Mouse (Mus musculus): ENCODE measurements around the gene Zcwpw1. TPM values are rescaled to one million over a fixed set of nuclear protein-coding genes. Genes with fewer than 3 reads are reported as not detected.

The Zcwpw1 gene
- polyA plus RNA-seq, 1 experiment from 2014 or later: 31.8 TPM

DNA sequence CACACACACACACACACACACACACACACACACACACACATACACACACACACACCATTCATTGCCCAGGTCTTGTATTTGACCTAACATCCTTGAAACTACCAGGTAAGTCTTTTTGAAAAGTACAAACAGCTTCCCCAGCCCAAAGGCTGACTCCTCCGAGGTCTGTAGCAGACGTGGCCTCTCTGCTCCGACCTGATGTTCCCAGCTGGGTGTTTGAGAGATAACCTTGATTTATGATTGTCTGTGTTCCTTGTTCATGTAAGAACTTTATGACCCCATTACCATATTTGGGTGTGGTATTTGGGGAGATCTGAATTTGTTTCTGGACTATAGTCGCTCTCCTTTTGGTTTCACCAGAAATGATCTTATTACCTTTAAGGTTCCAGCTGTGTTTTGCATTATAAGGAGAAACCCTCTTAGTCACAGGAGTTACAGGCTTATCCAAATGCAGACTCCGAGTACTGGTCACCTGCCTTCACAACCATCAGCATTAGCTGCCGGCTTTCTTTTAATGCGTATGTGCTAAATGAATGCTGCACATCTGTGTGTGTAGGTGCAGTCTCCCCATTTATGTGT, 10.2 kb upstream of the Zcwpw1 start:
- Histone ChIP-seq H3K4me1 (peaks cover 47% of the 10 kb centered on the region), H3K9ac (no peak overlapping the region), H3K9me3 (replicated peaks) (no peaks in the 10 kb centered on the region), H3K4me2 (0 out of 2 replicates have a peak overlapping the region, but pooled peaks have one; percentile 90), H3K27ac (0 out of 2 replicates have a peak overlapping the region, but pooled peaks have one; percentile 95), H3K36me3 (peaks cover 25% of the 10 kb centered on the region), H3K4me3 (replicated peaks) (no peak overlapping the region), H3K27me3 (no peaks in the 10 kb centered on the region)
- no peak for ATAC-seq (replicated peaks; ENCODE audit: low FRiP score)
- WGBS: 66% methylated on average over 7 of the region's 7 CpGs

- Histone ChIP-seq H3K4me2 (peak within 1 kb of the TSS; percentile 90), H3K4me1 (peaks cover 60% of the 10 kb centered on the region), H3K27ac (peak within 1 kb of the TSS; percentile 95), H3K36me3 (peaks cover 38% of the 10 kb centered on the region), H3K9me3 (replicated peaks) (no peaks in the 10 kb centered on the region), H3K9ac (peak within 1 kb of the TSS; percentile 91), H3K27me3 (no peaks in the 10 kb centered on the region), H3K4me3 (replicated peaks) (peak within 1 kb of the TSS; percentile 89)
- peak; percentile 95 for ATAC-seq (replicated peaks; ENCODE audit: low FRiP score)
- WGBS: under 1% methylated on average over 31 of the region's 31 CpGs
Measured at GRCm38 (mm10) chr5:137778635-137779034, 9.0 kb upstream of the Zcwpw1 start, which contains the start of gene Ppp1r35. TSS of gene Ppp1r35 (plus strand) at chr5:137778849.

- peak overlapping the region; percentile 89 for H3K4me3 ChIP-seq (replicated peaks)
- H3K27me3 ChIP-seq: no peaks in the 10 kb centered on the region
- peaks cover 67% of the 10 kb centered on the region for H3K4me1 ChIP-seq
- peak overlapping the region; percentile 95 for H3K27ac ChIP-seq
- ATAC-seq (replicated peaks; ENCODE audit: low FRiP score): peak; percentile 32
- H3K36me3 ChIP-seq: peaks cover 44% of the 10 kb centered on the region
- H3K9ac ChIP-seq: peak overlapping the region; percentile 91
- H3K9me3 ChIP-seq (replicated peaks): no peaks in the 10 kb centered on the region
- under 1% methylated on average over 80 of the region's 83 CpGs for WGBS
- H3K4me2 ChIP-seq: peak overlapping the region; percentile 90
Measured at GRCm38 (mm10) chr5:137779053-137779933, 8.3 kb upstream of the Zcwpw1 start.

- no peak overlapping the region for H3K9ac ChIP-seq
- H3K27me3 ChIP-seq: no peaks in the 10 kb centered on the region
- no peak overlapping the region for H3K4me2 ChIP-seq
- no peak for ATAC-seq (replicated peaks; ENCODE audit: low FRiP score)
- WGBS: 91% methylated on average over 7 of the region's 7 CpGs
- peaks cover 69% of the 10 kb centered on the region for H3K4me1 ChIP-seq
- no peak overlapping the region for H3K4me3 ChIP-seq (replicated peaks)
- H3K9me3 ChIP-seq (replicated peaks): no peaks in the 10 kb centered on the region
- 0 out of 2 replicates have a peak overlapping the region, but pooled peaks have one; percentile 22 for H3K27ac ChIP-seq
- H3K36me3 ChIP-seq: peaks cover 51% of the 10 kb centered on the region
Measured at GRCm38 (mm10) chr5:137781661-137782060, 5.9 kb upstream of the Zcwpw1 start.

GRCm38 (mm10) chr5:137782776-137783522, 4.6 kb upstream of the Zcwpw1 start:
- Histone ChIP-seq H3K36me3 (peaks cover 51% of the 10 kb centered on the region), H3K27me3 (no peaks in the 10 kb centered on the region), H3K9ac (peak overlapping the region; percentile 92; the same call in 1 of the 2 replicates), H3K4me3 (replicated peaks) (peak overlapping the region; percentile 92), H3K27ac (0 out of 2 replicates have a peak overlapping the region, but pooled peaks have one; percentile 22), H3K4me1 (peaks cover 62% of the 10 kb centered on the region), H3K4me2 (peak overlapping the region; percentile 90), H3K9me3 (replicated peaks) (no peaks in the 10 kb centered on the region)
- WGBS: 72% methylated on average over 13 of the region's 13 CpGs
- ATAC-seq (replicated peaks; ENCODE audit: low FRiP score): no peak

- H3K9me3 ChIP-seq (replicated peaks): no peaks in the 10 kb centered on the region
- peak overlapping the region; percentile 4; the same call in 1 of the 2 replicates for H3K27ac ChIP-seq
- H3K4me2 ChIP-seq: peak overlapping the region; percentile 90
- H3K4me1 ChIP-seq: peaks cover 62% of the 10 kb centered on the region
- H3K9ac ChIP-seq: peak overlapping the region; percentile 92
- whole genome bisulfite sequencing: 57% methylated on average over 9 of the region's 9 CpGs
- ATAC-seq (replicated peaks; ENCODE audit: low FRiP score): no peak
- peaks cover 51% of the 10 kb centered on the region for H3K36me3 ChIP-seq
- H3K27me3 ChIP-seq: no peaks in the 10 kb centered on the region
- H3K4me3 ChIP-seq (replicated peaks): peak overlapping the region; percentile 92
Measured at GRCm38 (mm10) chr5:137783901-137784540, 3.6 kb upstream of the Zcwpw1 start.

GRCm38 (mm10) chr5:137784546-137784945, 3.1 kb upstream of the Zcwpw1 start:
- peak overlapping the region; percentile 92 for H3K9ac ChIP-seq
- H3K27ac ChIP-seq: peak overlapping the region; percentile 98; the same call in 1 of the 2 replicates
- peaks cover 59% of the 10 kb centered on the region for H3K4me1 ChIP-seq
- WGBS: 73% methylated on average over 14 of the region's 14 CpGs
- peak overlapping the region; percentile 90 for H3K4me2 ChIP-seq
- ATAC-seq (replicated peaks; ENCODE audit: low FRiP score): no peak
- H3K36me3 ChIP-seq: peaks cover 51% of the 10 kb centered on the region
- H3K9me3 ChIP-seq (replicated peaks): no peaks in the 10 kb centered on the region
- peak overlapping the region; percentile 92 for H3K4me3 ChIP-seq (replicated peaks)
- no peaks in the 10 kb centered on the region for H3K27me3 ChIP-seq

- H3K36me3 ChIP-seq: peaks cover 46% of the 10 kb centered on the region
- peaks cover 50% of the 10 kb centered on the region for H3K4me1 ChIP-seq
- H3K27ac ChIP-seq: peak overlapping the region; percentile 98
- H3K4me3 ChIP-seq (replicated peaks): peak overlapping the region; percentile 92
- no peaks in the 10 kb centered on the region for H3K27me3 ChIP-seq
- H3K9ac ChIP-seq: peak overlapping the region; percentile 92
- no peaks in the 10 kb centered on the region for H3K9me3 ChIP-seq (replicated peaks)
- peak overlapping the region; percentile 90 for H3K4me2 ChIP-seq
- WGBS: 3% methylated on average over 54 of the region's 62 CpGs
- peak; percentile 10 for ATAC-seq (replicated peaks; ENCODE audit: low FRiP score)
Measured at GRCm38 (mm10) chr5:137785164-137786031, 2.2 kb upstream of the Zcwpw1 start.

DNA sequence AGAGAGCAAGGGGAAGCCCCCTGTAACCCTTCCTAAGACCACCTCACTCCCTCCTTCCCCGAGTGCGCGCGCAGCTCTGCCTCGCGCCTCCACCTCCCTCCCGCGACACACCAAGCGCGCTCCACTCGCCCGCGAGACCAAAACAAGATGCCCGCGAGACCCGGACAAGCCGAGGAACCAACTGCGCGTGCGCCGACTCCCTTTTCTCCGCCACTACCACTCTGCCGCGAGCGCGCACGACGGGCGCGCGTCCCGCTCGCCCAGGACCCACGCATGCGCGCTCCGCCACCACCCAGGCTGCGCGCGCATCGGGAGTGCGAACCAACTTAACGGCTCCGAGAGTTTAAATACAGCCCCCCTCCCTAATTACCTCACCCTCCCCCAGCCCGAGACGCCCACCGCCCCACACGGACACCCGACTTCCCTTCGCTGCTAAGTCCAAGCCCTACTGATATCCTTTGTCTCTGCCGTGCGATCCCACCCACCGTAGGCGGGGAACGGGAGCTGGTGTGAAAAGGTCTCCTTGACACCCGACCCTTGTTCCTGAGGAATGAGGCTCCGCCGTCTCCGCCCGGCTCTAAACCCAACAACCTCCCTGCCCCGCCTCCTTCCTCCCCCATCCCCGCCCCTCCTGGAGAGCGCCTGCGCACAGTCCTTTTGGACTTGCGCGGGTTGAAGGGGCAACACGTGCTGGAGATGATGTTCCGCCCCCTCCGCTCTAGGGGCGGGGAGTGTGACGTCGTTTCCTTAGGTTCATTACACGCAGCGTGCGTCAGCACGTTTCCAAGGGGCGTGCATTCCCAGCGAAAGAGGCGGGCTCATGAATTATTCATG, 1.3 kb upstream of the Zcwpw1 start:
- no peaks in the 10 kb centered on the region for H3K9me3 ChIP-seq (replicated peaks)
- peaks cover 36% of the 10 kb centered on the region for H3K36me3 ChIP-seq
- H3K27me3 ChIP-seq: no peaks in the 10 kb centered on the region
- H3K27ac ChIP-seq: peak overlapping the region; percentile 98
- peak overlapping the region; percentile 90 for H3K4me2 ChIP-seq
- peaks cover 47% of the 10 kb centered on the region for H3K4me1 ChIP-seq
- peak overlapping the region; percentile 92 for H3K4me3 ChIP-seq (replicated peaks)
- under 1% methylated on average over 79 of the region's 79 CpGs for WGBS
- H3K9ac ChIP-seq: peak overlapping the region; percentile 92
- ATAC-seq (replicated peaks; ENCODE audit: low FRiP score): peak; percentile 90

- Histone ChIP-seq H3K36me3 (peaks cover 18% of the 10 kb centered on the region), H3K4me3 (replicated peaks) (peak overlapping the region; percentile 92), H3K9me3 (replicated peaks) (no peaks in the 10 kb centered on the region), H3K9ac (0 out of 2 replicates have a peak overlapping the region, but pooled peaks have one; percentile 5), H3K27me3 (no peaks in the 10 kb centered on the region), H3K4me2 (peak overlapping the region; percentile 90), H3K27ac (peak overlapping the region; percentile 97; the same call in 1 of the 2 replicates), H3K4me1 (peaks cover 30% of the 10 kb centered on the region)
- ATAC-seq (replicated peaks; ENCODE audit: low FRiP score): no peak
- 72% methylated on average over 24 of the region's 24 CpGs for WGBS
Measured at GRCm38 (mm10) chr5:137788171-137788570, 573 bp downstream of the Zcwpw1 start.

All from kidney, embryonic 15.5 days (tissue).